Mouse (Mus musculus): ENCODE results near the gene Pabpc4. TPM values are rescaled to one million over a fixed set of nuclear protein-coding genes. Genes with fewer than 3 reads are reported as not detected.

Pabpc4 gene
- polyA plus RNA-seq, 1 experiment from 2014 or later: 55.0 TPM

GRCm38 (mm10) chr4:123227707-123228106, 34.4 kb upstream of the Pabpc4 start:
- H3K27ac ChIP-seq (ENCODE audit: low read length): peak overlapping the region; percentile 65

GRCm38 (mm10) chr4:123228270-123228669, 33.9 kb upstream of the Pabpc4 start:
- 41% methylated on average over 2 of the region's 2 CpGs for WGBS
- peaks cover 26% of the 10 kb centered on the region for H3K4me1 ChIP-seq (ENCODE audit: control insufficient read depth, insufficient read depth, low read length)

More at GRCm38 (mm10) chr4:123227707-123228106, 34.4 kb upstream of the Pabpc4 start:
- 23% methylated on average over 4 of the region's 4 CpGs for WGBS
- no peak overlapping the region for H3K4me2 ChIP-seq (ENCODE audit: low read depth, low read length)
- H3K36me3 ChIP-seq (ENCODE audit: control insufficient read depth, insufficient read depth): no peaks in the 10 kb centered on the region
- peak; percentile 52 for ATAC-seq (replicated peaks; ENCODE audit: extremely low read depth, insufficient read depth, low FRiP score)
- peak overlapping the region; percentile 54; the same call in 1 of the 2 replicates for H3K9ac ChIP-seq (ENCODE audit: low read length)
- no peaks in the 10 kb centered on the region for H3K27me3 ChIP-seq (ENCODE audit: control insufficient read depth, insufficient read depth, low read length)
- no peak overlapping the region for H3K4me3 ChIP-seq (ENCODE audit: low read length)
- H3K9me3 ChIP-seq (replicated peaks; ENCODE audit: control insufficient read depth, low read length): 0 out of 2 replicates have a peak, but pooled peaks cover 2% of the 10 kb centered on the region
- peaks cover 26% of the 10 kb centered on the region for H3K4me1 ChIP-seq (ENCODE audit: control insufficient read depth, insufficient read depth, low read length)

GRCm38 (mm10) chr4:123229166-123229565, 33.0 kb upstream of the Pabpc4 start:
- H3K27me3 ChIP-seq (ENCODE audit: control insufficient read depth, insufficient read depth, low read length): no peaks in the 10 kb centered on the region
- WGBS: 73% methylated on average over 11 of the region's 11 CpGs
- peaks cover 29% of the 10 kb centered on the region for H3K4me1 ChIP-seq (ENCODE audit: control insufficient read depth, insufficient read depth, low read length)
- H3K4me2 ChIP-seq (ENCODE audit: low read depth, low read length): no peak overlapping the region
- H3K27ac ChIP-seq (ENCODE audit: low read length): no peak overlapping the region
- H3K4me3 ChIP-seq (ENCODE audit: low read length): no peak overlapping the region
- H3K9ac ChIP-seq (ENCODE audit: low read length): no peak overlapping the region
- no peaks in the 10 kb centered on the region for H3K9me3 ChIP-seq (replicated peaks; ENCODE audit: control insufficient read depth, low read length)
- no peak for ATAC-seq (replicated peaks; ENCODE audit: extremely low read depth, insufficient read depth, low FRiP score)
- no peaks in the 10 kb centered on the region for H3K36me3 ChIP-seq (ENCODE audit: control insufficient read depth, insufficient read depth)

More at GRCm38 (mm10) chr4:123228270-123228669, 33.9 kb upstream of the Pabpc4 start:
- Histone ChIP-seq H3K36me3 (ENCODE audit: control insufficient read depth, insufficient read depth) (no peaks in the 10 kb centered on the region), H3K4me2 (ENCODE audit: low read depth, low read length) (no peak overlapping the region), H3K9ac (ENCODE audit: low read length) (peak overlapping the region; percentile 7; the same call in 1 of the 2 replicates), H3K9me3 (replicated peaks; ENCODE audit: control insufficient read depth, low read length) (0 out of 2 replicates have a peak, but pooled peaks cover 2% of the 10 kb centered on the region), H3K4me3 (ENCODE audit: low read length) (no peak overlapping the region), H3K27ac (ENCODE audit: low read length) (peak overlapping the region; percentile 65), H3K27me3 (ENCODE audit: control insufficient read depth, insufficient read depth, low read length) (no peaks in the 10 kb centered on the region)
- no peak for ATAC-seq (replicated peaks; ENCODE audit: extremely low read depth, insufficient read depth, low FRiP score)

GRCm38 (mm10) chr4:123232841-123233240, 29.3 kb upstream of the Pabpc4 start:
- Histone ChIP-seq H3K9me3 (replicated peaks; ENCODE audit: control insufficient read depth, low read length) (no peaks in the 10 kb centered on the region), H3K27ac (ENCODE audit: low read length) (no peak overlapping the region; the same call in 1 of the 2 replicates), H3K36me3 (ENCODE audit: control insufficient read depth, insufficient read depth) (no peaks in the 10 kb centered on the region), H3K4me2 (ENCODE audit: low read depth, low read length) (peak overlapping the region; percentile 84; the same call in 1 of the 2 replicates), H3K9ac (ENCODE audit: low read length) (no peak overlapping the region), H3K4me3 (ENCODE audit: low read length) (no peak overlapping the region), H3K4me1 (ENCODE audit: control insufficient read depth, insufficient read depth, low read length) (peaks cover 20% of the 10 kb centered on the region), H3K27me3 (ENCODE audit: control insufficient read depth, insufficient read depth, low read length) (no peaks in the 10 kb centered on the region)
- WGBS: 63% methylated on average over 3 of the region's 3 CpGs
- no peak for ATAC-seq (replicated peaks; ENCODE audit: extremely low read depth, insufficient read depth, low FRiP score)

GRCm38 (mm10) chr4:123233492-123234084, 28.6 kb upstream of the Pabpc4 start, which contains the start of gene Heyl:
Gene Heyl (plus strand): TSS chr4:123233556.
- no peaks in the 10 kb centered on the region; the same call in 1 of the 2 replicates for H3K27me3 ChIP-seq (ENCODE audit: control insufficient read depth, insufficient read depth, low read length)
- no peaks in the 10 kb centered on the region for H3K36me3 ChIP-seq (ENCODE audit: control insufficient read depth, insufficient read depth)
- peak within 1 kb of the TSS; percentile 84 for H3K4me2 ChIP-seq (ENCODE audit: low read depth, low read length)
- H3K27ac ChIP-seq (ENCODE audit: low read length): peak within 1 kb of the TSS; percentile 37; the same call in 1 of the 2 replicates
- no peaks in the 10 kb centered on the region for H3K9me3 ChIP-seq (replicated peaks; ENCODE audit: control insufficient read depth, low read length)
- H3K4me1 ChIP-seq (ENCODE audit: control insufficient read depth, insufficient read depth, low read length): peaks cover 20% of the 10 kb centered on the region
- 1% methylated on average over 52 of the region's 52 CpGs for WGBS
- H3K4me3 ChIP-seq (ENCODE audit: low read length): peak within 1 kb of the TSS; percentile 59
- peak within 1 kb of the TSS; percentile 76 for H3K9ac ChIP-seq (ENCODE audit: low read length)
- peak; percentile 71 for ATAC-seq (replicated peaks; ENCODE audit: extremely low read depth, insufficient read depth, low FRiP score)

GRCm38 (mm10) chr4:123235835-123236430, 26.2 kb upstream of the Pabpc4 start:
- no peak for ATAC-seq (replicated peaks; ENCODE audit: extremely low read depth, insufficient read depth, low FRiP score)
- Histone ChIP-seq H3K4me1 (ENCODE audit: control insufficient read depth, insufficient read depth, low read length) (peaks cover 28% of the 10 kb centered on the region), H3K36me3 (ENCODE audit: control insufficient read depth, insufficient read depth) (no peaks in the 10 kb centered on the region), H3K9ac (ENCODE audit: low read length) (no peak overlapping the region), H3K4me3 (ENCODE audit: low read length) (peak overlapping the region; percentile 22), H3K9me3 (replicated peaks; ENCODE audit: control insufficient read depth, low read length) (no peaks in the 10 kb centered on the region), H3K27ac (ENCODE audit: low read length) (peak overlapping the region; percentile 58), H3K27me3 (ENCODE audit: control insufficient read depth, insufficient read depth, low read length) (peaks cover 4% of the 10 kb centered on the region; the same call in 1 of the 2 replicates), H3K4me2 (ENCODE audit: low read depth, low read length) (peak overlapping the region; percentile 84)
- 74% methylated on average over 9 of the region's 9 CpGs for WGBS

- H3K36me3 ChIP-seq (ENCODE audit: control insufficient read depth, insufficient read depth): no peaks in the 10 kb centered on the region
- 73% methylated on average over 13 of the region's 13 CpGs for WGBS
- H3K4me2 ChIP-seq (ENCODE audit: low read depth, low read length): peak overlapping the region; percentile 84
- no peak overlapping the region; the same call in 1 of the 2 replicates for H3K4me3 ChIP-seq (ENCODE audit: low read length)
- H3K27me3 ChIP-seq (ENCODE audit: control insufficient read depth, insufficient read depth, low read length): peaks cover 4% of the 10 kb centered on the region; the same call in 1 of the 2 replicates
- peaks cover 28% of the 10 kb centered on the region for H3K4me1 ChIP-seq (ENCODE audit: control insufficient read depth, insufficient read depth, low read length)
- ATAC-seq (replicated peaks; ENCODE audit: extremely low read depth, insufficient read depth, low FRiP score): no peak
- H3K9ac ChIP-seq (ENCODE audit: low read length): no peak overlapping the region
- peak overlapping the region; percentile 75 for H3K27ac ChIP-seq (ENCODE audit: low read length)
- no peaks in the 10 kb centered on the region for H3K9me3 ChIP-seq (replicated peaks; ENCODE audit: control insufficient read depth, low read length)
Measured at GRCm38 (mm10) chr4:123236431-123237031, 25.6 kb upstream of the Pabpc4 start.

- peak; percentile 34; the same call in 1 of the 2 replicates for ATAC-seq (replicated peaks; ENCODE audit: extremely low read depth, insufficient read depth, low FRiP score)
- H3K9me3 ChIP-seq (replicated peaks; ENCODE audit: control insufficient read depth, low read length): no peaks in the 10 kb centered on the region
- H3K4me2 ChIP-seq (ENCODE audit: low read depth, low read length): peak overlapping the region; percentile 24
- no peak overlapping the region for H3K9ac ChIP-seq (ENCODE audit: low read length)
- H3K4me3 ChIP-seq (ENCODE audit: low read length): no peak overlapping the region
- 58% methylated on average over 6 of the region's 6 CpGs for WGBS
- peaks cover 28% of the 10 kb centered on the region for H3K4me1 ChIP-seq (ENCODE audit: control insufficient read depth, insufficient read depth, low read length)
- no peaks in the 10 kb centered on the region for H3K36me3 ChIP-seq (ENCODE audit: control insufficient read depth, insufficient read depth)
- H3K27me3 ChIP-seq (ENCODE audit: control insufficient read depth, insufficient read depth, low read length): peaks cover 4% of the 10 kb centered on the region; the same call in 1 of the 2 replicates
- peak overlapping the region; percentile 75 for H3K27ac ChIP-seq (ENCODE audit: low read length)
Measured at GRCm38 (mm10) chr4:123237386-123238266, 24.5 kb upstream of the Pabpc4 start.
